Mouse (Mus musculus): ENCODE results near the gene Lrp8. TPM values are rescaled to one million over a fixed set of nuclear protein-coding genes. Genes with fewer than 3 reads are reported as not detected.

The Lrp8 gene
- polyA plus RNA-seq, 1 experiment from 2014 or later: 0.56 TPM

DNA sequence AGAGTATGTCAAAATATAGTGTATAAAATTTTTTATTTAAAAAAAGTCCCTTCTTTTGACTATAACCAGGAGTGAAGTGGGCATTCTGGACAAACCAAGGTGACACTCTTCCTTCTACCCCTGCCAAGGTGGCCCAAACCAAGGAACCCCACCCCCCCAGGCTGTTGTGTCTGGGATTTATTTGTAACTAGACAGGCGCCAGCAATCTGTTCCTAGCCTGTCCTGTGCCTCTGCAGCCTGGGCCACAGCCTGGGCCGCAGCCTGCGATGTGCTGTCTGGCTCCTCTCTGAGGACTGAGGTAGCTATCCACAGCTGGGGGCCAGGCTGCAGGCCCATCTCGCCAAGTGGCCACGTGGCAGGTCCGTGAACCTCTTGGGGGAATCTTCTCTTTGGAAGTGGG is 10.3 kb downstream of the Lrp8 start:
- ATAC-seq (no peak), DNase-seq (ENCODE audit: low spot score) (no peak)
- WGBS: 84% methylated on average over 6 of the region's 6 CpGs
- Histone ChIP-seq H3K4me3 (ENCODE audit: low read depth, low read length) (no peak overlapping the region), H3K4me2 (replicated peaks; ENCODE audit: low read depth, low read length) (no peak overlapping the region), H3K4me1 (ENCODE audit: insufficient read depth, low read depth, low read length) (no peaks in the 10 kb centered on the region), H3K36me3 (ENCODE audit: insufficient read depth, low read length) (no peaks in the 10 kb centered on the region), H3K27me3 (replicated peaks; ENCODE audit: insufficient read depth, low read length) (no peaks in the 10 kb centered on the region), H3K9ac (replicated peaks; ENCODE audit: low read depth) (no peak overlapping the region), H3K9me3 (ENCODE audit: low read length) (no peaks in the 10 kb centered on the region), H3K27ac (ENCODE audit: low read length) (no peak overlapping the region)
- TF ChIP-seq EP300 (IDR thresholded peaks at IDR 0.05) (no peak), CTCF (IDR thresholded peaks at IDR 0.05) (no peak)

DNA sequence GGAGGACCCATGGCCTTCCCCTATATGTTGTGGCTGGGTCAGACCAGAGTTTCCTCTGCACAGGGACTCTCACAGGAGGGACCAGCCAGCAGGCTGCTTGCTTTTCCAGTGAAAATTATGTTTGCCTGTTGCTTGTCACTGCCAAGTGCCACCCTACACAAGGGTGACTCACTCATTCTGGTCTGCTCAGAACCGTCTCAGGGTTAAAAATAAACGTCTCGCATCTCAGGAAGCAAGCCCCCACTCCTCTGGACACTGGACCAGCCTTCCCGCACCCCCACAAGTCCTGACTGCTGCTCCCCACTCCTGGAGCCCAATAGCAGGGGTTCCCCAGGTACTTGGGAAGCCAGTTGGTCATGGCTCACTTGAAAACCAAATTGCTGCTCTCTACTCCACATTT is 14.4 kb downstream of the Lrp8 start:
- Histone ChIP-seq H3K27ac (ENCODE audit: low read length) (no peak overlapping the region), H3K27me3 (replicated peaks; ENCODE audit: insufficient read depth, low read length) (no peaks in the 10 kb centered on the region), H3K4me1 (ENCODE audit: insufficient read depth, low read depth, low read length) (no peaks in the 10 kb centered on the region), H3K9ac (replicated peaks; ENCODE audit: low read depth) (no peak overlapping the region), H3K4me3 (ENCODE audit: low read depth, low read length) (no peak overlapping the region), H3K4me2 (replicated peaks; ENCODE audit: low read depth, low read length) (no peak overlapping the region), H3K9me3 (ENCODE audit: low read length) (no peaks in the 10 kb centered on the region), H3K36me3 (ENCODE audit: insufficient read depth, low read length) (no peaks in the 10 kb centered on the region)
- TF ChIP-seq CTCF (IDR thresholded peaks at IDR 0.05) (no peak), EP300 (IDR thresholded peaks at IDR 0.05) (no peak)
- no peak for ATAC-seq
- DNase-seq (ENCODE audit: low spot score): no peak
- 60% methylated on average over 4 of the region's 4 CpGs for WGBS

DNA sequence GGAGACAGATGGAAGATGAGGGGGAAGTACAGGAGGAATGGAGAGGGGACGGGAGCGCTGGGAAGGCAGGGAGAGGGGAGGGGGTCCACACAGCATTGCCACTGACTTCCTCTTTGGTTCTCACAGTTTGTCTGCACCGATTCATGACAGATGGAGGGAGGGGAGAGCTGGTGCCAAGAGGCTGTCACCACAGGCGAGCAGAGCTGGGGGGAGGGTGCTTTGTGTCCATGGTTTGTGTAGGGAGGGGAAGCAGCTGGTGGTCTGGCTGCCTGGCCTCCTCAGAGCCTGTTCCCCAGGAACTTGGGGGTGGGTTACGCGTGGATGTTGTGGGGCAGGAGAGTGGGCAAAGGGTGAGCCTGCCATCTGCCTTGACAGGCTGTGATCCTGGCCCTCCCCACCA is 15.4 kb downstream of the Lrp8 start:
- DNase-seq (ENCODE audit: low spot score): no peak
- Histone ChIP-seq H3K9ac (replicated peaks; ENCODE audit: low read depth) (no peak overlapping the region), H3K4me1 (ENCODE audit: insufficient read depth, low read depth, low read length) (no peaks in the 10 kb centered on the region), H3K27me3 (replicated peaks; ENCODE audit: insufficient read depth, low read length) (no peaks in the 10 kb centered on the region), H3K4me2 (replicated peaks; ENCODE audit: low read depth, low read length) (no peak overlapping the region), H3K27ac (ENCODE audit: low read length) (no peak overlapping the region), H3K9me3 (ENCODE audit: low read length) (no peaks in the 10 kb centered on the region), H3K4me3 (ENCODE audit: low read depth, low read length) (no peak overlapping the region), H3K36me3 (ENCODE audit: insufficient read depth, low read length) (no peaks in the 10 kb centered on the region)
- 46% methylated on average over 6 of the region's 6 CpGs for WGBS
- TF ChIP-seq CTCF (IDR thresholded peaks at IDR 0.05) (no peak), EP300 (IDR thresholded peaks at IDR 0.05) (no peak)
- ATAC-seq: peak; percentile 10; the same call in 1 of the 2 replicates

DNA sequence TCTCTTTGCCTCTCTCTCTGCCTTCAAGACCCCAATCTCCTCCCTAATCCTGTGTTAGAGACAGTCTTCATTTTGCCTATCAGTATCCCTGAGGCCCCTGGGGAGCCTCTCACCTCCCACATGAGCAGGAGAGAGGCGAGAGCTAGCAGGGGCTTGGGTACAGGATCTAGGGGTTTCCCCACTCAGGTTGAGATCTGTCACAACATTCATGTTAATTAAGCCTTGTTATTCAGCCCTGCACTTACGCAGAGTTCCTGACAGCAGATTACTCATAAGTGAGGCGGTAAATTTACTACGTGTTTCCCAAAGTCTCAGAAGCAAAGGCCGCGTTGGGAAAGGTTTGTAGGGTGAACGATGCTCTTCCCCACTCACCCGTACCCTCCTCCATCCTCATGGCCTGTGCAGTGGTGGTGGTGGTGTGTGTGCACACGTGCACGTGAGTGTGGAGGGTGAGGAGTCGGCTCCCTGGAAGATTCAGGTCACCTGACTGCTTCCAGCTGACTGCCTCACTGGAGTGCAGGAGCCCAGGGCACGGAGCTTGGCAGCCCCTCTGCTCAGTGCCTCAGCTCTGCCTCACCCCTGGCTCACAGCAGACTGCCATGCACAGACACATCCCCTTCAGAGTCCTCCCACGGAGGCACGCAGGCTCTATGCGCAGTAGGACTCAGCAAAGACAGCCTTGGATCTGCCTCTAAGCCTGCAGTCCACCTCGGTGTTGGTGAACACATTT is 18.1 kb downstream of the Lrp8 start:
- Histone ChIP-seq H3K27ac (ENCODE audit: low read length) (no peak overlapping the region), H3K9me3 (ENCODE audit: low read length) (no peaks in the 10 kb centered on the region), H3K36me3 (ENCODE audit: insufficient read depth, low read length) (no peaks in the 10 kb centered on the region), H3K4me3 (ENCODE audit: low read depth, low read length) (no peak overlapping the region), H3K4me2 (replicated peaks; ENCODE audit: low read depth, low read length) (no peak overlapping the region), H3K27me3 (replicated peaks; ENCODE audit: insufficient read depth, low read length) (no peaks in the 10 kb centered on the region), H3K4me1 (ENCODE audit: insufficient read depth, low read depth, low read length) (no peaks in the 10 kb centered on the region), H3K9ac (replicated peaks; ENCODE audit: low read depth) (no peak overlapping the region)
- WGBS: 64% methylated on average over 16 of the region's 16 CpGs
- DNase-seq (ENCODE audit: low spot score) (no peak), ATAC-seq (no peak)
- TF ChIP-seq EP300 (IDR thresholded peaks at IDR 0.05) (no peak), CTCF (IDR thresholded peaks at IDR 0.05) (no peak)

DNA sequence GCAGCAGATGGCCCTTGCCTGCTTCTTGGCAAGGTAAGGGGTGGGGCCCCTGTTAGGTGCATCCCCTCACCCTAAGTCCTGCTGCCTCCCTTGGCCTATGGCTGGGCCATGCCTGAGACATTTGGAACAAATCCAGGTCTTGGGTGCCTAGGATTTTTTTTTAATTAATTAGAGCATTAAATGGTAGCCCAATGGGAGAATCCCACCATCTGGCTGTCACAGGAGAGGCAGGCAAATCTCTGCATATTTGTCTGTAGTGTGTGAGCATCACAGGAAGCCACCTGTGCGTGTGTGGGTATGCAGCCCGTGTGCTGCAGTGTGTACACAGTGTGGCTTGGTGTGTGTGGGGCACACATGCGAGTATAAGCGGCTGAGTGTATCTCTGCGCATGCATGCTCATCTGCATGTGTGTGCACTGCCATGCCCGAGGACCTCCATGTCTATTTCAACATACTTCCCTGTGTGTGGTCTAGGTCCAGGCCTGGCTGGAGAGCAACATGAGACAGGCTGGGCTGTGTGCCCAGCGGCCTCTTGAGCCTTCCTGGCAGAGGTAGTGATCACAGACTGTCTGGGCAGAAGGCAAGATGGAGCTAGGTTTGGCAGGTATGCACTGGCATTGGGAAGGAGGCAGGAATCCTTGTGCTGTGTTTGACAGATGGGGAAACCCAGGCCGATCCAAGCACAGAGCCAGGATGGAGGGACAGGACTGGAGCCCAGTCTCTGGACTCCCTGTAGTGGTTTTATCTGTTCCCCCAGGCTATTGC is 19.0 kb downstream of the Lrp8 start:
- no peaks in the 10 kb centered on the region for H3K4me1 ChIP-seq (ENCODE audit: insufficient read depth, low read depth, low read length)
- DNase-seq (ENCODE audit: low spot score): peak; percentile 49
- H3K27me3 ChIP-seq (replicated peaks; ENCODE audit: insufficient read depth, low read length): no peaks in the 10 kb centered on the region
- H3K36me3 ChIP-seq (ENCODE audit: insufficient read depth, low read length): no peaks in the 10 kb centered on the region
- peak; percentile 66 for ATAC-seq
- H3K4me2 ChIP-seq (replicated peaks; ENCODE audit: low read depth, low read length): no peak overlapping the region
- TF ChIP-seq EP300 (IDR thresholded peaks at IDR 0.05) (no peak), CTCF (IDR thresholded peaks at IDR 0.05) (no peak)
- WGBS: 71% methylated on average over 8 of the region's 8 CpGs
- H3K27ac ChIP-seq (ENCODE audit: low read length): no peak overlapping the region
- no peak overlapping the region for H3K4me3 ChIP-seq (ENCODE audit: low read depth, low read length)
- H3K9me3 ChIP-seq (ENCODE audit: low read length): no peaks in the 10 kb centered on the region
- no peak overlapping the region for H3K9ac ChIP-seq (replicated peaks; ENCODE audit: low read depth)

DNA sequence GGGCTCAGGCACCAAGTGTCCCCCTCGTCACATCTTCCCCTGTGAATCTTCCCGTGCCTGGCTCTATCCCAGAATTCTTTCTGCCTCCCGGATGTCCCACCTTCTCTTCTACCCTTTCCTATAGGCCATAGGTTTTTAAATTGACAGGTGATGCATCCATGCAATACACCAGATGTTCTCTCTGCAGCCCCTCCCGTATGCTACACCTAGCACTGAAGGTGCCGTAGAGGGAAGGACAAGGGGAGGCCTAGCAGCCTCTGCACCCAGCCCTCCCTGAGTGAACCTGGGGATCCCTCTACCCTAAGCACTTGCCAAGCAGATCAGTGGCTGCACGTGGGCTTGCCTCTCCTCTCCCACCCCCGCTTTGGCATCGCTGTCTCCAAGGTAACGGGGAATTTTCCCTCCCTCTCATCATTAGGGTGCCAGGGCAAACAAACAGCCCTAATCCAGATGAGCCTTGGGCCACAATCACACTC is 20.9 kb downstream of the Lrp8 start:
- WGBS: 58% methylated on average over 9 of the region's 9 CpGs
- H3K4me2 ChIP-seq (replicated peaks; ENCODE audit: low read depth, low read length): no peak overlapping the region
- ATAC-seq: no peak

More for the DNA sequence above, 20.9 kb downstream of the Lrp8 start:
- H3K9ac ChIP-seq (replicated peaks; ENCODE audit: low read depth): no peak overlapping the region
- no peak overlapping the region for H3K27ac ChIP-seq (ENCODE audit: low read length)
- no peaks in the 10 kb centered on the region for H3K36me3 ChIP-seq (ENCODE audit: insufficient read depth, low read length)
- no peak for DNase-seq (ENCODE audit: low spot score)
- H3K4me3 ChIP-seq (ENCODE audit: low read depth, low read length): no peak overlapping the region
- no peaks in the 10 kb centered on the region for H3K27me3 ChIP-seq (replicated peaks; ENCODE audit: insufficient read depth, low read length)
- H3K4me1 ChIP-seq (ENCODE audit: insufficient read depth, low read depth, low read length): no peaks in the 10 kb centered on the region
- no peaks in the 10 kb centered on the region for H3K9me3 ChIP-seq (ENCODE audit: low read length)
- no peak for TF ChIP-seq CTCF (IDR thresholded peaks at IDR 0.05)
- TF ChIP-seq EP300 (IDR thresholded peaks at IDR 0.05): no peak
